Mouse (Mus musculus) liver, postnatal 0 days (tissue): ENCODE measurements around the gene Cux1. TPM values are rescaled to one million over a fixed set of nuclear protein-coding genes. Genes with fewer than 3 reads are reported as not detected.

Experiments
- ATAC-seq: fragments of 200-750 bp; cut with Nextera tagmentation; 2 replicates; pipeline ENCODE4 v1.8.0; 2017; ENCODE audit warnings: mild to moderate bottlenecking, moderate library complexity
- DNase-seq: peaks from one replicate; pipeline ENCODE4 v3.0.0-alpha.2; 2016
- H3K27ac ChIP-seq: fragments of 300-500 bp; sonication (generic); 2 replicates; pipeline ENCODE4 v1.5.1; 2014; ENCODE audit warnings: antibody characterized with exemption, moderate library complexity, mild to moderate bottlenecking, low read depth
- H3K27me3 ChIP-seq: fragments of 300-500 bp; sonication (generic); 2 replicates; pipeline ENCODE4 v1.6.1; 2014; ENCODE audit warnings: low read length, control low read depth, mixed read lengths; ENCODE audit not compliant: insufficient read depth
- H3K36me3 ChIP-seq: fragments of 300-500 bp; sonication (generic); replicated peaks from 2 replicates; pipeline ENCODE4 v1.6.1; 2014; ENCODE audit warnings: mild to moderate bottlenecking, control low read depth, low read length, moderate library complexity, mixed read lengths; ENCODE audit not compliant: insufficient read depth
- H3K4me1 ChIP-seq: fragments of 300-500 bp; sonication (generic); 2 replicates; pipeline ENCODE4 v1.6.1; 2014; ENCODE audit warnings: antibody characterized with exemption, mild to moderate bottlenecking, control low read depth; ENCODE audit not compliant: insufficient read depth
- H3K4me2 ChIP-seq: fragments of 300-500 bp; sonication (generic); 2 replicates; pipeline ENCODE4 v1.6.1; 2014; ENCODE audit warnings: low read depth, mild to moderate bottlenecking, low read length, moderate library complexity, mixed read lengths
- H3K4me3 ChIP-seq: fragments of 300-500 bp; sonication (generic); 2 replicates; pipeline ENCODE4 v1.5.1; 2014; ENCODE audit warnings: low read depth, low read length
- H3K9ac ChIP-seq: fragments of 300-500 bp; sonication (generic); replicated peaks from 2 replicates; pipeline ENCODE4 v1.6.1; 2014; ENCODE audit warnings: mild to moderate bottlenecking, moderate library complexity
- H3K9me3 ChIP-seq: fragments of 300-500 bp; sonication (generic); 2 replicates; pipeline ENCODE4 v1.6.1; 2016; ENCODE audit warnings: mild to moderate bottlenecking, control low read depth, low read length, mixed read lengths
- CTCF ChIP-seq: sonication (generic); IDR thresholded peaks from 2 replicates; pipeline ENCODE4 v1.5.1; 2016; ENCODE audit warnings: antibody characterized with exemption, low read depth
- EP300 ChIP-seq: IDR thresholded peaks from 2 replicates; pipeline ENCODE4 v1.6.1; 2016; ENCODE audit warnings: antibody characterized with exemption, low read depth, mild to moderate bottlenecking
- WGBS: fragments of 180-500 bp; shearing (Covaris S2); extraction: QIAGEN DNeasy Blood & Tissue Kit; methylation state at CpG from one replicate; pipeline ENCODE4 v1.1.7; 2014; ENCODE audit not compliant: insufficient replicate concordance; 5-methylcytosine and 5-hydroxymethylcytosine counted together
- polyA plus RNA-seq: library from polyadenylated mRNA; unstranded; fragments of >200 nt; fragmentation: Nextera tagmentation; extraction: Ambion mirVana; gene quantifications from 2 replicates; pipeline ENCODE4 v1.2.1, GENCODE M21; 2015

The Cux1 gene
- polyA plus RNA-seq, 1 experiment from 2014 or later, result 10.7 TPM

GRCm38 (mm10) chr5:136487397-136488093 lies 79.7 kb downstream of the Cux1 start:
- Histone ChIP-seq H3K4me1 (peaks cover 19% of the 10 kb centered on the region), H3K4me2 (no peak overlapping the region), H3K27ac (peak overlapping the region; percentile 76; the same call in 1 of the 2 replicates), H3K36me3 (peaks cover 2% of the 10 kb centered on the region), H3K9ac (no peak overlapping the region), H3K9me3 (no peaks in the 10 kb centered on the region), H3K27me3 (no peaks in the 10 kb centered on the region), H3K4me3 (no peak overlapping the region)
- ATAC-seq (no peak), DNase-seq (no peak)
- no peak for TF ChIP-seq CTCF
- no peak for TF ChIP-seq EP300
- 38% methylated on average over 11 of the region's 11 CpGs for WGBS

- Histone ChIP-seq H3K36me3 (peaks cover 2% of the 10 kb centered on the region), H3K9ac (no peak overlapping the region), H3K27ac (no peak overlapping the region), H3K27me3 (no peaks in the 10 kb centered on the region), H3K4me2 (no peak overlapping the region), H3K4me3 (no peak overlapping the region), H3K9me3 (no peaks in the 10 kb centered on the region), H3K4me1 (peaks cover 19% of the 10 kb centered on the region)
- WGBS, result 78% methylated on average over 3 of the region's 3 CpGs
- ATAC-seq, result no peak
- no peak for DNase-seq
- no peak for TF ChIP-seq CTCF
These were observed 80.9 kb downstream of the Cux1 start for GRCm38 (mm10) chr5:136486401-136486800.

GRCm38 (mm10) chr5:136485397-136485796 lies 81.9 kb downstream of the Cux1 start:
- Histone ChIP-seq H3K4me3 (no peak overlapping the region), H3K4me1 (peaks cover 16% of the 10 kb centered on the region), H3K4me2 (no peak overlapping the region), H3K27ac (no peak overlapping the region), H3K9me3 (no peaks in the 10 kb centered on the region), H3K9ac (no peak overlapping the region), H3K36me3 (peaks cover 2% of the 10 kb centered on the region), H3K27me3 (no peaks in the 10 kb centered on the region)
- TF ChIP-seq EP300, result no peak
- no peak for TF ChIP-seq CTCF
- DNase-seq, result no peak
- 88% methylated on average over 6 of the region's 6 CpGs for WGBS
- ATAC-seq, result no peak

- H3K27ac ChIP-seq, result no peak overlapping the region
- H3K27me3 ChIP-seq, result no peaks in the 10 kb centered on the region
- no peak for TF ChIP-seq CTCF
- TF ChIP-seq EP300, result peak; percentile 15; the same call in 1 of the 2 replicates
- H3K4me3 ChIP-seq, result no peak overlapping the region
- H3K9ac ChIP-seq, result no peak overlapping the region
- ATAC-seq (no peak), DNase-seq (no peak)
- H3K4me2 ChIP-seq, result no peak overlapping the region
- H3K4me1 ChIP-seq, result no peaks in the 10 kb centered on the region
- peaks cover 5% of the 10 kb centered on the region for H3K36me3 ChIP-seq
- WGBS, result 31% methylated on average over 1 of the region's 1 CpGs
- no peaks in the 10 kb centered on the region for H3K9me3 ChIP-seq
These were observed 84.9 kb downstream of the Cux1 start for GRCm38 (mm10) chr5:136482434-136482833.

- Histone ChIP-seq H3K4me2 (no peak overlapping the region), H3K27ac (no peak overlapping the region), H3K4me1 (no peaks in the 10 kb centered on the region), H3K36me3 (peaks cover 5% of the 10 kb centered on the region), H3K9ac (no peak overlapping the region), H3K4me3 (no peak overlapping the region), H3K9me3 (no peaks in the 10 kb centered on the region), H3K27me3 (no peaks in the 10 kb centered on the region)
- ATAC-seq (no peak), DNase-seq (no peak)
- 90% methylated on average over 7 of the region's 7 CpGs for WGBS
- TF ChIP-seq EP300 (no peak), CTCF (no peak)
These were observed 86.7 kb downstream of the Cux1 start for GRCm38 (mm10) chr5:136480541-136480940.

GRCm38 (mm10) chr5:136479801-136480200 lies 87.5 kb downstream of the Cux1 start:
- Histone ChIP-seq H3K9ac (no peak overlapping the region), H3K27me3 (no peaks in the 10 kb centered on the region), H3K36me3 (peaks cover 3% of the 10 kb centered on the region), H3K4me3 (no peak overlapping the region), H3K4me2 (no peak overlapping the region), H3K9me3 (no peaks in the 10 kb centered on the region), H3K27ac (no peak overlapping the region), H3K4me1 (no peaks in the 10 kb centered on the region)
- WGBS, result 41% methylated on average over 4 of the region's 4 CpGs
- TF ChIP-seq EP300 (no peak), CTCF (no peak)
- no peak for ATAC-seq
- DNase-seq, result no peak
